Mouse (Mus musculus) thymus, adult 18-20 months (tissue): Measurements from ENCODE around the gene Serpina9.

Experiments used
- DNase-seq, 2 experiments: peaks; one replicate each; pipeline ENCODE4 v3.0.0; 2022; ENCODE audit warnings: mixed read lengths in 2 of 2

The Serpina9 gene

GRCm38 (mm10) chr12:104013620-104014019, at the start of gene Serpina9:
TSS of gene Serpina9 (minus strand) at chr12:104013755.
- DNase-seq: no peak

- DNase-seq: no peak
Measured at GRCm38 (mm10) chr12:104061862-104062261, 48.3 kb upstream of the Serpina9 start.

GRCm38 (mm10) chr12:104060126-104060525, 46.6 kb upstream of the Serpina9 start:
- DNase-seq: no peak

GRCm38 (mm10) chr12:104057531-104057930, 44.0 kb upstream of the Serpina9 start:
- DNase-seq: no peak

- no peak for DNase-seq
Measured at GRCm38 (mm10) chr12:104057050-104057449, 43.5 kb upstream of the Serpina9 start.

- no peak for DNase-seq
Measured at GRCm38 (mm10) chr12:104055755-104056154, 42.2 kb upstream of the Serpina9 start.

- no peak for DNase-seq
Measured at GRCm38 (mm10) chr12:104053995-104054394, 40.4 kb upstream of the Serpina9 start.

- no peak for DNase-seq
Measured at GRCm38 (mm10) chr12:104045713-104046112, 32.2 kb upstream of the Serpina9 start.

GRCm38 (mm10) chr12:104044343-104044742, 30.8 kb upstream of the Serpina9 start, which contains the start of gene Serpina12:
TSS of gene Serpina12 (minus strand) at chr12:104044443.
- DNase-seq: no peak

- no peak for DNase-seq
Measured at GRCm38 (mm10) chr12:104042753-104043152, 29.2 kb upstream of the Serpina9 start.

- no peak for DNase-seq
Measured at GRCm38 (mm10) chr12:104041401-104041800, 27.8 kb upstream of the Serpina9 start.

GRCm38 (mm10) chr12:104038181-104038580, 24.6 kb upstream of the Serpina9 start:
- no peak for DNase-seq

GRCm38 (mm10) chr12:104033752-104034151, 20.2 kb upstream of the Serpina9 start:
- DNase-seq: no peak

- DNase-seq: no peak
Measured at GRCm38 (mm10) chr12:104029986-104030385, 16.4 kb upstream of the Serpina9 start.

GRCm38 (mm10) chr12:104015280-104015679, 1.7 kb upstream of the Serpina9 start:
- DNase-seq: no peak

GRCm38 (mm10) chr12:104004689-104005088, 8.9 kb downstream of the Serpina9 start:
- DNase-seq: no peak

GRCm38 (mm10) chr12:104003238-104003612, 10.3 kb downstream of the Serpina9 start:
- no peak for DNase-seq

- no peak for DNase-seq
Measured at GRCm38 (mm10) chr12:104002569-104003237, 10.9 kb downstream of the Serpina9 start.

GRCm38 (mm10) chr12:104000594-104000993, 13.0 kb downstream of the Serpina9 start:
- DNase-seq: no peak

- DNase-seq: no peak
Measured at GRCm38 (mm10) chr12:103999611-104000010, 13.9 kb downstream of the Serpina9 start.

- no peak for DNase-seq
Measured at GRCm38 (mm10) chr12:103996513-103996912, 17.0 kb downstream of the Serpina9 start.

GRCm38 (mm10) chr12:103995292-103996072, 18.1 kb downstream of the Serpina9 start:
- no peak for DNase-seq

- no peak for DNase-seq
Measured at GRCm38 (mm10) chr12:103992945-103993344, 20.6 kb downstream of the Serpina9 start.

GRCm38 (mm10) chr12:103989857-103990256, 23.7 kb downstream of the Serpina9 start, which contains the start of gene Serpina11:
TSS of gene Serpina11 (minus strand) at chr12:103989957.
- DNase-seq: no peak
